Mouse (Mus musculus) midbrain, embryonic 11.5 days (tissue): ENCODE measurements around the gene Col18a1. TPM values are rescaled to one million over a fixed set of nuclear protein-coding genes. Genes with fewer than 3 reads are reported as not detected.

Experiments
- ATAC-seq: fragments of 200-750 bp; cut with Nextera tagmentation; 2 replicates; pipeline ENCODE4 v1.8.0; 2017; ENCODE audit warnings: moderate TSS enrichment, moderate library complexity; ENCODE audit not compliant: low FRiP score
- DNase-seq: peaks from one replicate; pipeline ENCODE4 v3.0.0; 2015; ENCODE audit warnings: low spot score; ENCODE audit errors: missing footprints
- H3K27ac ChIP-seq: fragments of 300-500 bp; sonication (generic); 2 replicates; pipeline ENCODE4 v1.5.1; 2014; ENCODE audit warnings: low read depth, low read length
- H3K27me3 ChIP-seq: fragments of 300-500 bp; sonication (generic); 2 replicates; pipeline ENCODE4 v1.6.1; 2014; ENCODE audit warnings: mild to moderate bottlenecking, low read length, moderate library complexity, mixed read lengths; ENCODE audit not compliant: control insufficient read depth, insufficient read depth
- H3K36me3 ChIP-seq: fragments of 300-500 bp; sonication (generic); 2 replicates; pipeline ENCODE4 v1.6.1; 2014; ENCODE audit warnings: mild to moderate bottlenecking, low read length, moderate library complexity, mixed read lengths; ENCODE audit not compliant: control insufficient read depth, insufficient read depth
- H3K4me1 ChIP-seq: fragments of 300-500 bp; sonication (generic); 2 replicates; pipeline ENCODE4 v1.6.1; 2014; ENCODE audit warnings: low read length; ENCODE audit not compliant: control insufficient read depth, insufficient read depth
- H3K4me2 ChIP-seq: fragments of 300-500 bp; sonication (generic); 2 replicates; pipeline ENCODE4 v1.6.1; 2014; ENCODE audit warnings: mild to moderate bottlenecking, moderate library complexity
- H3K4me3 ChIP-seq: fragments of 300-500 bp; sonication (generic); 2 replicates; pipeline ENCODE4 v1.5.1; 2014; ENCODE audit warnings: low read depth, low read length
- H3K9ac ChIP-seq: fragments of 300-500 bp; sonication (generic); 2 replicates; pipeline ENCODE4 v1.6.1; 2014; ENCODE audit warnings: low read length
- H3K9me3 ChIP-seq: fragments of 300-500 bp; sonication (generic); 2 replicates; pipeline ENCODE4 v1.6.1; 2016; ENCODE audit warnings: low read length; ENCODE audit not compliant: control insufficient read depth
- WGBS: fragments of 180-500 bp; shearing (Covaris S2); extraction: QIAGEN DNeasy Blood & Tissue Kit; methylation state at CpG from one replicate; pipeline ENCODE4 v1.1.7; 2014; 5-methylcytosine and 5-hydroxymethylcytosine counted together
- polyA plus RNA-seq: library from polyadenylated mRNA; unstranded; fragments of >200 nt; fragmentation: Nextera tagmentation; extraction: Ambion mirVana; gene quantifications from 2 replicates; pipeline ENCODE4 v1.2.1, GENCODE M21; 2014

Col18a1 gene
- polyA plus RNA-seq, 1 experiment from 2014 or later, result 52.2 TPM

DNA sequence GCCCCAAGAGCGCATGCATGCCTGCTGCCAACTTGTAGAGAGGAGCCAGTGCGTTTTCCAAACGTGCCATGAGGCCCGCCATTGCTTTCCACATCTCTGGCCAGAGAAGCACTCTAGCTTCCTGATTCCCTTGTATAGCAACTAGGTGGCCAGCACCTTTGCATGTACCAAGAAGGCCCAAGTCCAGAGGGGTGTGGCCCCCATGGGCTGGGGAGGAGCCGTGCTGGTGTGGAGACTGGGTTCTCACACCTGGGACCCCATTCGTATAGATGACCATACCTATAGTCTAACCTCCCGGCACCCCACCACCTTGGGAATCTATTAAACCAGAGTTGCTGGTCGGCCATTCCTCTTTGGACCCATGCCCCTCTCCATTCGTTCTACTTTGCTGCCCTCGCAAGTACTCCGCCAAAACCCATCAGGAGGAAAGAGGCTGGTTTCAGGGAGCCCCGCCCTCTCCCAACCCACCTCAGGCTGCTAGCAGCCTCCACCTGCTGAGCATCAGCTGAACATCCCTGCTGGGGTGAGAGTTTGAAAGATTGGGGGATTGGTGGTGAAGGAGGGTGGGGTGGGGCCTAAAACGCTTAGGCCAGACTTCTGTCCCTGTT is 134.5 kb downstream of the Col18a1 start, which contains the start of gene Slc19a1:
Slc19a1 (plus strand) TSS at position 474 of the 608 bp plus-strand sequence.
- H3K36me3 ChIP-seq, result no peaks in the 10 kb centered on the region
- H3K9ac ChIP-seq, result peak within 1 kb of the TSS; percentile 72
- peak within 1 kb of the TSS; percentile 40; the same call in 1 of the 2 replicates for H3K27ac ChIP-seq
- WGBS, result 36% methylated on average over 13 of the region's 13 CpGs
- no peaks in the 10 kb centered on the region for H3K9me3 ChIP-seq
- ATAC-seq (no peak), DNase-seq (no peak)
- no peaks in the 10 kb centered on the region for H3K27me3 ChIP-seq
- peak within 1 kb of the TSS; percentile 69 for H3K4me3 ChIP-seq
- H3K4me1 ChIP-seq, result peaks cover 15% of the 10 kb centered on the region
- H3K4me2 ChIP-seq, result peak within 1 kb of the TSS; percentile 81

GRCm38 (mm10) chr10:77030666-77031065 is 135.7 kb downstream of the Col18a1 start:
- H3K9ac ChIP-seq, result no peak overlapping the region
- peaks cover 15% of the 10 kb centered on the region for H3K4me1 ChIP-seq
- H3K4me2 ChIP-seq, result no peak overlapping the region
- H3K4me3 ChIP-seq, result no peak overlapping the region
- DNase-seq, result peak; percentile 71
- H3K36me3 ChIP-seq, result no peaks in the 10 kb centered on the region
- ATAC-seq, result no peak
- H3K27me3 ChIP-seq, result no peaks in the 10 kb centered on the region
- H3K9me3 ChIP-seq, result no peaks in the 10 kb centered on the region
- WGBS, result 93% methylated on average over 5 of the region's 5 CpGs
- no peak overlapping the region for H3K27ac ChIP-seq

DNA sequence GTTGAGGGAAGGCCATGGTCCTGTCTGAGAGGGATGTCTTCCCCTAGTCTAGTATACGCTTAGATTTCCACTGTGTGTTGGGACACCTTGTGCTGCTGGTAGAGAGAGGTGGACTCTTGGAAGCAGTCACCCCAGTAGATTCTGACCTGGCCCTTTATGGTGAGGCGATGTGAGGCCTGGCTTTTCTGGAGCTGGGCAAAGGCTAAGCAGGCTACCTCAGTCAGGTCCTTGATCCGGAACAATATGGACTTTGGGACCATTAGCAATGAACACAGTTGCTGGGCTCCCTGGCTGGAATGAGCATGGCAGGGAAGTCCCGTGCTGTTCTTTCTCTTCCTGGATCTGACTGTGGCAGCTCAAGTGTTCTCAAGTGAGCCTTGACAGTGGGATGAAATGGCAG is 136.6 kb downstream of the Col18a1 start:
- ATAC-seq, result no peak
- H3K36me3 ChIP-seq, result no peaks in the 10 kb centered on the region
- no peak overlapping the region for H3K4me2 ChIP-seq
- H3K9ac ChIP-seq, result no peak overlapping the region
- no peaks in the 10 kb centered on the region for H3K9me3 ChIP-seq
- 91% methylated on average over 4 of the region's 4 CpGs for WGBS
- DNase-seq, result peak; percentile 35
- H3K4me3 ChIP-seq, result no peak overlapping the region
- peaks cover 15% of the 10 kb centered on the region for H3K4me1 ChIP-seq
- H3K27ac ChIP-seq, result no peak overlapping the region
- H3K27me3 ChIP-seq, result no peaks in the 10 kb centered on the region

DNA sequence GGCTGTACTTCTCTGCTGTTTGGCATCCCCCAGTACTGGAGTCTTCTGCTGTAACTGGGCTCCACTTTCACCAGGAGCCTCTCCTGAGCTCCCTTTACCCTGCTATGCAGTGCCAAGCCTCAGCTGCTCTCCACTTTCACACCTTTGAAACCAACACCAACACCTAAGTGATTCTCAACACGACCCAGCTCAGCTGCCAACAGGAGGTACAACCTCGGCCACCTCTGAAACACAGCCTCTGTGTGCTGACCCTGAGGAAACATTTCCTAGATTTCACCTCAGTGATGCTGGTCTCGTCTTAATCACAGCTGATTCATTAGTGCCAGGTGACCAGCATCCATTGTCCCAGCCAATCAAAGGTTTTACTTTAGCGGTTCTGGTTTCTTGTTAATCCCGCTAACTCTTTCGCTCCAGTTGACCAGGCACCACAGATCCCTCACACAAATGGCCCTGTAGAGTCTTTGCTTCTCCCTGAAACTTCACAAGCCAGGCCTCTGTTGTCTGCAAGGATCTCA is 137.5 kb downstream of the Col18a1 start:
- Histone ChIP-seq H3K27me3 (no peaks in the 10 kb centered on the region), H3K9me3 (no peaks in the 10 kb centered on the region), H3K9ac (no peak overlapping the region), H3K36me3 (no peaks in the 10 kb centered on the region), H3K4me3 (no peak overlapping the region), H3K4me2 (no peak overlapping the region), H3K4me1 (peaks cover 9% of the 10 kb centered on the region), H3K27ac (no peak overlapping the region)
- WGBS, result 80% methylated on average over 6 of the region's 6 CpGs
- no peak for ATAC-seq
- DNase-seq, result peak; percentile 56

- Histone ChIP-seq H3K9me3 (no peaks in the 10 kb centered on the region), H3K4me3 (no peak overlapping the region), H3K27me3 (no peaks in the 10 kb centered on the region), H3K4me1 (peaks cover under 1% of the 10 kb centered on the region; the same call in 1 of the 2 replicates), H3K9ac (no peak overlapping the region), H3K36me3 (no peaks in the 10 kb centered on the region), H3K27ac (no peak overlapping the region), H3K4me2 (no peak overlapping the region)
- 79% methylated on average over 3 of the region's 3 CpGs for WGBS
- ATAC-seq (no peak), DNase-seq (no peak)
Measured at GRCm38 (mm10) chr10:77026944-77027343, 139.4 kb downstream of the Col18a1 start.

DNA sequence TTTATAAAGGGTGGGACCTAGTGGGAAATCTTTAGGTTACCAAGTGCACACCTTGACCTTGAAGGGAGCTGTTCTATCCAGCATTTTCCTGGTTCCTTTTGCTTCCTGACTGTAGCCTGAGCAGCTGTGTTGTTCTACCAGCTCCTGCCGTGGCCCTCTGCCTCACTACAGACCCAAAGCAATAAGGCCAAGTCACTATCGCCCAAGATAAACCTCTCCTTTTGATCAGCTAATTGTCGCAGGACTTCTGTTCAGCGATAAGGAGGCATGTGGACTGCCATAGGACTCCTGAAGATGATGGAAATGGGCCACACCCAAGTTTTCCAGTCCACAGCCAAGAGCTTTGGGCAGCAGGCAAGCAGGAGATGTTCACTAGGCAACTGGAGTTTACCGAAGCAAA is 142.1 kb downstream of the Col18a1 start:
- WGBS, result 88% methylated on average over 5 of the region's 5 CpGs
- ATAC-seq, result no peak
- DNase-seq, result no peak

DNA sequence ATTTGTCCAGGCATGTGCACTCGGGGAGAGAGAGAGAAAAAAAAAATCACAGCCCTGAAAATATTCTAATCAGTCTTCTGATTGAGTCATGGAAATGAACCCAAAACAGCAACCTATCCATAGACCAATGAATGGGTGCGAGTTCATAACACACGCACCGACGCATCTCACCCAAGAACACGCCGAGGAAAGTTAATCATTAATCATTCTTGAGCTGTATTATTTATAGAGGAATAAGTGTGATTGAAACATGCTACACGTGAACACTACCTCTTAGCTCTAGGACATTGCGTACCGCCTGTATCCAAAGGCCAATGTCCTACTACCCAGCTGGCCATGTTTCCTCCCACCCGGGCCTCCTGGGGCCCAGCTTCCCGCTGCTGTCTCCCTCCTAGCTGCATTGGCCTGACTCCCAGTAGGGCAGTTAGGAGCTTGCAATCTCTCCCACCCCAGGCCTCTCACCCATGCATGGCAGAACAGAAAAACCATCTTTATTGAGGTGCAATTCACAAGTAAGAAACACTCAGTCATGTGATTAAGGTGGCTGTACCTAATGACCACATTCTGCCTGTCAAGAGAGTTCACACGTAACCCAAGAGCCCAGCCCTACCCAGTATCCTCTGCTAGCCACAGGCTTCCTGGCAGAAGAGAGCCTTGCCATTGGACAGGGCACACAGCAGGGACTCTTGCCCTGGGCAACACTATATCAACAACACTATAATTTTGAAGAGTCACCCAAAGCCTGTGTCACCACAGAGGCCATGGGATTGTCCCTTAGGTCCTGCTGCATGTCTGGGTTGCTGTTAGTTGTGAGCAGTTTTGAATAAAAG is 143.8 kb downstream of the Col18a1 start:
- H3K27ac ChIP-seq, result no peak overlapping the region
- H3K27me3 ChIP-seq, result no peaks in the 10 kb centered on the region
- no peak overlapping the region for H3K9ac ChIP-seq
- no peak overlapping the region for H3K4me3 ChIP-seq
- DNase-seq (peak; percentile 8), ATAC-seq (no peak)
- H3K4me1 ChIP-seq, result no peaks in the 10 kb centered on the region
- H3K36me3 ChIP-seq, result no peaks in the 10 kb centered on the region
- no peak overlapping the region for H3K4me2 ChIP-seq
- H3K9me3 ChIP-seq, result no peaks in the 10 kb centered on the region; the same call in 1 of the 2 replicates
- WGBS, result 89% methylated on average over 13 of the region's 13 CpGs

More for the DNA sequence above, 142.1 kb downstream of the Col18a1 start:
- no peaks in the 10 kb centered on the region for H3K36me3 ChIP-seq
- H3K4me1 ChIP-seq, result no peaks in the 10 kb centered on the region
- no peaks in the 10 kb centered on the region; the same call in 1 of the 2 replicates for H3K9me3 ChIP-seq
- no peak overlapping the region for H3K9ac ChIP-seq
- H3K27me3 ChIP-seq, result no peaks in the 10 kb centered on the region
- H3K4me2 ChIP-seq, result no peak overlapping the region
- H3K4me3 ChIP-seq, result no peak overlapping the region
- no peak overlapping the region for H3K27ac ChIP-seq

DNA sequence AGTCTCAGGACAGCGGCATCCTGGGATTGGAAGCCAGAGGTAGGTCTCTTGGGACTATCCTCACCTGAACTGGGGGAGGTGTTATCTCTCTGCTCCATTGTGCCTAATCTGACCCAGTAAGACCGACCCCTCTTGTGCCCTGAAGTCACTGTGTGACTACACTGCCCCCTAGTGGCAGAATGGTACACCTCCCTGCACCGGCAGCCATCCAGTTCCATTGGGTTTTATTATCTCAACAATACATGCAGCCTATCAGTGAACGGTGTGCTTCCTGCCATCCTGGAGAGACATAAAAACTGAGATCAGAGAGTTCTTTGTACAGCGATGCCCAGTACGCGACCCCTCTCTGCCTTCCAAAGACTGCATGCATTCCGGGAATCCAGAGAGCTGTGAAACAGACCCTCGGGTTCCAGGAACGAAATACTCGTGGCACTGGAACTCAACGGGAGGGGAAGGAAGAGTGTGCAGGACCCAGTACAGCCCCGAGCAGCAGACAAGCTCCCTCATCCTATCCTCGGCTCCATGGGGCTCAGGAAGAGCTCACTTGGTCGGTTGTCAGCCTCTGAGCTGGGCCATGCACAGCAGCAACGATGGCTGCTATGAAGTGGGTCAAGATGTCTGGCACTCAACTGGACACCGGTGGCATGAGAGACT is 144.8 kb downstream of the Col18a1 start:
- Histone ChIP-seq H3K4me2 (peak overlapping the region; percentile 26), H3K9me3 (no peaks in the 10 kb centered on the region; the same call in 1 of the 2 replicates), H3K27me3 (no peaks in the 10 kb centered on the region), H3K4me3 (no peak overlapping the region), H3K4me1 (0 out of 2 replicates have a peak, but pooled peaks cover 1% of the 10 kb centered on the region), H3K9ac (no peak overlapping the region), H3K27ac (no peak overlapping the region), H3K36me3 (no peaks in the 10 kb centered on the region)
- ATAC-seq (peak; percentile 77), DNase-seq (peak; percentile 96)
- 44% methylated on average over 17 of the region's 17 CpGs for WGBS
